Mouse (Mus musculus): ENCODE measurements around the gene 4930512M02Rik.

GRCm38 (mm10) chr11:11546903-11547511, 80.6 kb downstream of the 4930512M02Rik start:
- TF ChIP-seq CTCF (IDR thresholded peaks at IDR 0.05; ENCODE audit: low read depth) (no peak), EP300 (optimal IDR thresholded peaks at IDR 0.05) (no peak)

Data from stomach, postnatal 0 days (tissue).